Mouse (Mus musculus) gastrocnemius, postnatal 14 days (tissue): Measurements from ENCODE around the gene Recql5. TPM values are rescaled to one million over a fixed set of nuclear protein-coding genes. Genes with fewer than 3 reads are reported as not detected.

Source experiments
- DNase-seq: peaks from one replicate; pipeline ENCODE4 v3.0.0; 2021; ENCODE audit warnings: mixed read lengths
- intact Hi-C: fragments of 180-260 bp; cut with DNase I; formaldehyde crosslinking; loops from one replicate; pipeline ENCODE4 v1.15.1; 2025; ENCODE audit warnings: low total_unique reads
- total RNA-seq, 2 experiments: library from RNA; stranded (reverse); gene quantifications; 2 replicates each; pipeline ENCODE4 v1.2.3; 2021

The Recql5 gene
- total RNA-seq, 2 experiments from 2014 or later: 5.7 to 6.3 TPM

DNA sequence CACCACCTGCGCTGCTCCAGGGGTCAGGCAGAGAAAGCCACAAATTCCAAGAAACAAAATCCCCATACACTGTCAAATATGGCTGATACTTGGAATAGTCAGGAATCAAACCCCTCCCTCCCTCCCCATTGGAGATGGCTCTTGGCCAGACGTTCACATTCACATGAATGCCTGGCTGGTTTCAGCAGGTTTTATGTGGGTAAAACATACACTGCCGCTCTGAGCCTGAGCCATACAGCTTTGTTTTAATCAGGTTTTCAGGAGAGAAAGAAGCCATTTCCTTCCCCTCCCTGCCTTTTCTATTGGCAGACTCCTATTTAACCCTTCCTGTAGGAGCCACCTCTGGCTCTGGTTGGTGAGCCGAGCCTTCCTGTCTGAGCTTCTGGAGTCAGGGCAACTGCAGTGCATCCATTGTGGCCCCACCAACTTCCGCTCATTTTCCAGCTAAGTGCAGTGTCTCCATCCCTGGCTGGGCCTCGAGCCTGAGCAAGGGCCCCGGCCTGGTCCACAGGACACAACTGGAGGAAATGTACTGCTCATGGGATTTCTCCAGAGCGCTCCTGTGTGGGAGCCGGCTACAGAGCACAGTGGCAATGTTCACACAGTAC lies 13.0 kb upstream of the Recql5 start:
- intact Hi-C loops: no loop called here
- DNase-seq: no peak

DNA sequence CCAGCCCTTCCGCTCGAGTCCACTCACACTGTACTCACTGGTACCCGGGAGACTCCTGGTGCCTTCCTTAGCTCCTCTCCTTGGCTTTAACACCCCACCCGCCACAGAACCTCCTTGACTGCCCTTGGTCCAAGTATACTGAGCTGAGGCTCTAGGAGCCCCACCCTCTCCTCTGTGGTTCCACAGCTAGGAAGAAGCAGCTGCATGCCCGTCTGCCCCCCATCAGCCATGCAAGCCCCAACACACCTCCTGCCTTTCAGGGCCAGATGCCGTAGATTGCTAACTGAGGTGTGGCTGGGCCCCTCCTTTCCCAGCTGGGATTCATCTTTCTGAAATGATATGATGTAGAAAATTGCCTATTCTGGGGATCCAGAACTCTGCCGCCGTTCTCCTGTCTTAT lies 12.0 kb upstream of the Recql5 start:
- DNase-seq: no peak
- intact Hi-C loops: no loop called here

DNA sequence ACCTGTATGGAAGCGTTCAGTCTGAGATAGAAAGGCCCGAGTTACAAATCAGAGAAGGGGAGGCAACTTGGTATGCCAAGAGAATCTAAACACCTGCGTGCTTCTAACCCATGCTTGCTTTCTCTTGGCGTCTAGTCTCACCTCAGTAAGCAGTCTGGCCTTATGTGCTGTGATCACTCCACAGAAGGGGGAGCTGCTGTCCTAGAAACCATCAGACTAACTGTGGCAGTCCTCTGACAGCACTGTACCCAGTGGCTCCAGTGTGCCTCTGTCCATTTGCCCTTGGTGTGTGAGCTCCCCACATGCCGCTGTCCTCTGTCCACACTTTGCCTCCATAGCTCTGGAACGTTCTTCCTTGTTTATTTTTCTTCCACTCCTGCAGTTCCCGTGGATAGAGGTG lies 8.7 kb upstream of the Recql5 start:
- no peak for DNase-seq
- intact Hi-C loops: no loop called here

DNA sequence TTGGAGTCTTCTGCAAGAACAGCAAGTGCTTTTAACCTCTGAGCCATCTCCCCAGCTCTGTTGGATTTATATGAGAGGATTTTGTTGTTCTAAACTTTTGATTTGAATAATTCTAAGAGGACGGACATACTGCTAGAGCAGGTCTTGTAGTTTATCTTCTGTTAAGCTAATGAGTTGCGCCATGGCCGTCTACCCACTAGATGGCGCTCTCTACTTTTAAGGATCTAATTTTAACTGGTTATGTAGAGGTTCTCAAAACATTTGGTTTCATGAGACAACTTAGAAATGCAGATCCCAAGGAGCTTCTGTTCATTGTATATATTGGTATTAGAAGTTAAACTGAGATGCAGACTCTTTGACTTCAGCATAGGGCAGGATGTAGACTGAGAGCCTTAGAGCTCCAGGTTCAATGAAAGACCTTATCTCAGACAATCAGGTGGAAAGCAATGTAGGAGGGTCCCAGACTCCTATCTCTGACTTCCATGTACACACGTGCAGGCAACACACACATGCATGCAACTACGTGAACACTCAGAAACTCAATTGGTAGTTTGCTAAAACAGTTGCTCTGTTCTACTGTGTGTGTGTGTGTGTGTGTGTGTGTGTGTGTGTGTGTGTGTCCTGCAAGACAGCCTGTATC lies 6.5 kb upstream of the Recql5 start:
- DNase-seq: peak; percentile 51
- intact Hi-C loops: loop anchor here (2.0 kb wide), 1 partner anchor 61 kb away; no protein-coding TSS in a partner anchor

DNA sequence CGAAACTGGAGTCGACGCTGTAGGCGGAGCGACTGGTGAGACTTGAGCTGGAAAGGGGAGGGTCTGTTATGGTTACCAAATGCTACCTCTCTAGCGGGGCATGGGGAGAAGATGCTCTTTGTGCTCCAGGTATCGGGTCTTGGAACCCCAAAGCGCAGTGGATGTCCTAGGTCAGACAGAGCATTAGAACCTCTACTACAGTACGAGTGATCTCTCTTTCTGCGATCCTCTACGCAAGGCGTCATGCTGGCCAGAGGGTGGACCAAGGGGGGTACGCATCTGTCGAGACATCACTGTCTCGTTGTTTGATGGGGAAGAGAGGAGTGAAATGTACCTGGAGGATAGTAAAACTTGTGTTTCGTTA lies 452 bp upstream of the Recql5 start:
- no peak for DNase-seq
- intact Hi-C loops: no loop called here

DNA sequence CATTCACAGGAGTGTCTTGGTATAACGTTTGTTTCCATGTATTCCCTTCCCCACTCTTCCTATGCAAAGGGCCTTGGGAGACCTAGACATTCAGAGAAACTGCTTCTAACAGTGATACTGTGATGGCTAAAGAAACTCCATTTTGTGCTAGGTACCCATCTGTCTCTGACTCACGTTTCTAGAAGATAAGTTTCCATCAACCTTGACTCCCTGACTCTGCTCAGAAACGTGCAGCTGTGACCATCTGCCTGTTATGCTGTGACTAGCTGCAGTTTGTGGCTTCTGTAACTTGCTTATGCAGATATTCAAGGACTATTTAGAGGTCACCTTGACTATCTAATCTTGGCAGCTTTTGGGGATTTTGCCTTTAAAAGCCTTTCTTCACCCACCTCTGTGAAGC lies 2.0 kb downstream of the Recql5 start:
- intact Hi-C loops: no loop called here
- DNase-seq: no peak

DNA sequence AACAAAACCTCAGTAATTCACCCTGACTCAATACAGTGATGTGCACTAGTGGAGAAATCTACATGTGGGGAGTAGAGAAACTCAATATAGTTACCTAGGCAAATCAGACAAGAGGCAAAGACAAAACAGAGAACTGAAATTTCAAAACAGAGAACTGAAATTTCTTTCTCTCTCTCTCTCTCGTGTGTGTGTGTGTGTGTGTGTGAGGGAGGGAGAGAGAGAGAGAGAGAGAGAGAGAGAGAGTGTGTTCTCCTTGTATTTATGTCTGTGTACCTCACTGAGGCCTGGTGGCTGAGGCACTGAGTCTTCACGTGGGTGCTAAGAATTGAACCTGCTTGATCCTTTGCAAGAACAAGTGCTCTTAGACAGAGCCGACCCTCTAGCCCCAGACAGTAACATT lies 3.5 kb downstream of the Recql5 start:
- intact Hi-C loops: no loop called here
- DNase-seq: no peak

DNA sequence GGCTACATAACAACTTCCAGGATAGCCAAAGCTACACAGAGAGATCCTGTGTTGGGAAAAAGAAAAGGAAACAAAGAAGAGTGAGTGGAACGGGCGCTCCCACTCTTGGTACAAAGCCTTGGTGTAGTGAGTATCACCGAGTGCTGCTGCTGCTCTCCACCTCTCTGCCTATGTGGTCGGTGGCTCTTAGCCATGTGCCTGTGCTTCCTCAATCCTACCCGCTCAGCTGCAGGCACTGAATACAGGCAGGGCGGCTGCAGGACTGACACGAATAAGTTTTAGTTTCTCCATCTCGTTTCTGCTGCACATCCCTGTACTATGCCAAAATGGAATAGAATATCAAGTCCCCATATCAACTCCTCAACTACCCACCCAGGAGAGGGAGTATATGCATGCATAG lies 4.2 kb downstream of the Recql5 start:
- no peak for DNase-seq
- intact Hi-C loops: no loop called here

DNA sequence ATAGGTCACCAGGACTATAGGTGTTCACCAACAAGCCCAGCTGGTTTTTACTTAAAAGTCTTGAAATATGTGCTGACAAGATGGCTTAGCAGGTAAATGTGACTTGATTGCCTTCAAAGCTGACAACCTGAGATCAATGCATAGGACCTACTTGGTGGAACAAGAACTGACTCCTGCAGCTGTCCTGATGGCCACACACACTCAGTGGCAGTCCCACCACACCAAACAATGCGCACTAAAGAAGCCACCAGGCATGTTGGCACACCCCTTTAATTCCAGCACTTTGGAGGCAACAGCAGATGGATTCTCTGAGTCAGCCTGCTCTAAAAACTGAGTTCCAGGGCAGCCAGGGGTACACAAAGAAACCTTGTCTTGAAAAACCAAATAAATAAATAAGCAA lies 11.3 kb downstream of the Recql5 start:
- intact Hi-C loops: loop anchor here (2.0 kb wide), 1 partner anchor 27 kb away; no protein-coding TSS in a partner anchor

DNA sequence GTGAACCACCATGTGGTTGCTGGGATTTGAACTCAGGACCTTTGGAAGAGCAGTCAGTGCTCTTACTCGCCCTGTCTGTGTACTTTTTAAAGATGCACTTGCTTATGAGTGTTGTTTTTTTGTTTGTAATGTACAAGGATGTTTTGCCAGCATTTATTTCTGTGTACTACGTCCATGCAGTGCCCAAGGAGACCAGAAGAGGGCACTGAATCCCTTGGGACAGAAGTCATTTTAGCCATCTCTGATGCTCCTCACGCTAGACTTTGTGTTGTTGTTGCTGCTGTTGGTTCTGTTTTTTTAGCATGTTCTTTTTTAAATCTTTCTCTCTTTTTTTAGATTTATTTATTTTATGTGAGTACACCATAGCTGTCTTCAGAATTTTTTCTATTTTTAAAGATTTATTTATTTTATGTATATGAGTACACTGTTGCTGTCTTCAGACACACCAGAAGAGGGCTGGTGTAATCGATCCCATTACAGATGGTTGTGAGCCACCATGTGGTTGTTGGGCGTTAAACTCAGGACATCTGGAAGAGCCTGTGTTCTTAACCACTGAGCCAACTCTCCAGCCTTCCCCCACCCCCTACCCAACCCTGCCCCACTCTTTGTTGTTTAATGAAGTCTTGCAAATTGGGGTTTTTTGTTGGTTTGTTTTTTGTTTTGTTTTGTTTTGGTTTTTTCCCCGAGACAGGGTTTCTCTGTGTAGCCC lies 13.0 kb downstream of the Recql5 start:
- no peak for DNase-seq
- intact Hi-C loops: loop anchor here (2.0 kb wide), 1 partner anchor 25 kb away; no protein-coding TSS in a partner anchor

More for the DNA sequence above, 11.3 kb downstream of the Recql5 start:
- DNase-seq: no peak

DNA sequence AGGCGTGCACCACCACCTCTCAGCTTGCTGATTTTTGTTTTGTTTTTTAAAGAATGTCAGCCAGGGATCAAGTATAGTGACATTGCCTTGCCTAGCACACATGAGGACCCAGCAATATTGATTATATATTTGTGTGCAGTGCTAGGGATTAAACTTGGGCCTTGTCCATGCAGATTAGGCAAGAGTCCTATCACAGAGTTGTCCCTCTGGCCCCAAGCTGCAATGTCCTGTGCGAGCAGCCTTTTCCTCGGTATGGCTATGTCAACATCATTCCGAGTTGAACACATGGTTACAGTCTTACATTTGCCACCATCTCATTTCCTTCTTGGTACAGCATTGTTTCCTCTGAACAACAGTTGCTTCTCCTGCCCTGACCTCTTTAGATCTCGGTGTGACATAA lies 14.2 kb downstream of the Recql5 start:
- intact Hi-C loops: no loop called here
- DNase-seq: no peak

DNA sequence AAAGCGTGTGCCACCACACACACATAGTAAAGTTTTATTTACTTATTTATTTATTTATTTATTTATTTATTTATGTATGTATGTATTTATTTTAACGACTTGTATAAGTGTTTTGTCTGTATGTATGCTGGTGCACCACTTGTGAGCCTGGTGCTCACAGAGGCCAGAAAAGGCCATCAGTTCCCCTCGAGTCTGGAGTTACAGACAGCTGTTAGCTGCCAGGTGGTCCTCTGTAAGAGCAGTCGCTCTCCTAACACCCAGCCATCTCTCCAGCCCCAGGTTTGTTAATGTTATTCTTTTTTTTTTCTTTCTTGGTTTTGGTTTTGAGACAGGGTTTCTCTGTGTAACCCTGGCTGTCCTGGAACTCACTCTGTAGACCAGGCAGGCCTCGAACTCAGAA lies 14.6 kb downstream of the Recql5 start:
- no peak for DNase-seq
- intact Hi-C loops: no loop called here

DNA sequence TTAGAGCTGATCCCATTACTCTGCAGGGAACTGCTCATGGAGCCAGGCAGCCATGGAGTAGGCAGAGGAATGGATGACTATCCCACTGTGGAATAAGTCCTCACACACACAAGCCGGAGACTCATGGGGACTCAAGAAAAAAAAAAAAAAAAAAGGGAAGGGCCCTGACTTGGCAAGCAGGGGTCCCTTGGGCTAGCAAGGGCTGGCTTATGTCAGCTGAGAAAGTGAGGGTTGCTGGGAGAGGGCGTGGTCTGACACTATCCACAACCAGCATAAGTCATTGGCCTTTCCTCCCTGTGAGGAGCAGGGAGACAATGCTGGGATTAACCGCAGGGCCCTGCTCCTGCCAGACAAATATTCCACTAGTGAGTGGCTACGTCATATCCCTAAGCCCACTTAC lies 16.7 kb downstream of the Recql5 start:
- intact Hi-C loops: no loop called here
- no peak for DNase-seq

DNA sequence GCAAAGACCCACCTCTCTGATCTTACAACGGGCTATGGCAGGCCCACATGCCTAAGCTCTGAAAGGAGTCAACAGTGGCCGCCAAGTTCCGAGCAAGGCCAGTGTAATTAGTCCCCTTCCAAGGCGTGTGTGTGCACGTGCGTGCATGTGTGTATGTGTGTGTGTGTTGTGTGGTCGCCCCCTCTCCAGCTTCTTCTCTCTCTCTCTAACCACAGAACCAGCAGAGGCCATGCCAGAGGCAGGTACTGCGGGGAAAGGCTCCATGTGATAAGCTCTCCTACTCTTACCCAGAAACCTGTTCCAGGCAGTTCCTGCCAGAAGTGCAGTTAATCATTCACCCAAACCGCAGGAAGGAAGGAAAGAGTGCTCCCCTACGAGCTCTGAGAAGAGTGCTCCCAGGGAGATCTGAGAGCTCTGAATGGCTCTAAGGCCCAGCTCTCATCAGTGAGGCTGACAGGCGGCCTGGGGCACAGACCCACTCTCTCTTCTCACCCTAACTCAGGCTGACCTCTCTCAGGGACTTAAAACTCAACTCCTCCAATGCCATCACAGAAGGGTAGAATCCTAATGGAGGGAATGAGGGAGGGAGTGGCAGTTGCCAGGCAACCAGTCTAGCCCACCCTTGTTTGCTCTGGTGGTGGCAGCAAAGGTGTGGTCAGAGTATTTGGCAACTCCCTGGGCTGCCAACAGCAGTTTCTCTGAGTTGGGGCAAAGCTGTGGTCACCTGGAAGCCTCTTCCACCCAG lies 21.5 kb downstream of the Recql5 start, which contains the start of gene Smim6:
TSS of gene Smim6 (plus strand) at position 386 of the 745 bp plus-strand sequence.
- intact Hi-C loops: no loop called here
- DNase-seq: no peak

DNA sequence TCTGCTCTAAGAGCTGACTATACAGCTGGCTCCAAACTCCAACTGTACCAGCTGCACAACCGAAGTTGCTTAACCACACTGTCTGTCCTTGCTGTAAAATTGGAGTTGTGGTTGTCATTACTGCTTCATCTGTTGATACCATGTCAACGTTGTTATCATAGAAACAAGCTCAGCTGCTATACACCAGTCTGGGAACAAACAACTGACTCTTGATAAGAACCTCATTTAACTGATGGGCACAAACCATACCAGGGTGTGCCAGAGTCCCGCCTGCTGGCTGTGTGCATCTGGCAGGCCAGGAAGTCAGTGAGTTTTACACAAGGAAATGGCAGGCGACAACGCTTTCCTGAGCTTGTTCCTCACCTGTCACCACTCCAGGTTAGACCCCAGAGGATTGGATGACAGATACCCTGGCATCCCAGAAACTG lies 22.1 kb downstream of the Recql5 start:
- DNase-seq: no peak
- intact Hi-C loops: no loop called here

DNA sequence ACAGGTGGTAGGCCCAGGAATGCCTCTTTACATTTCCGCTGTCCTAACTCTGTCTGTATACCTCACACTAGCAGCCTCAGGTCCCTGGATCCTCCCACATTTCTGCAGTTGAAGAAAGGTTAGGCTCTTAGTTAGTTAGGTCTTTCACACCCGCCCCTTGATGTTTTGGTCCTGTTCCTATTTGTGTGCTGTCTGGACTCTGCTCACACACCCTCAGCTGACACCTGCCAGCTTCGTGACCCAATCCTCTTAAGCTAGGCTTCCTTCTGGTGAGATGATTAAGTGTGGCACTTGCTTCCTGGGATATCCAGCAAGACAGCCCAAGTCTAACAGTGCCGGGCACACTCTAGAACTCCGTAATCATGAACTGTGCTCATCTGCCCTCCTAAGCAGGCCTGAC lies 26.8 kb downstream of the Recql5 start:
- DNase-seq: no peak
- intact Hi-C loops: no loop called here

DNA sequence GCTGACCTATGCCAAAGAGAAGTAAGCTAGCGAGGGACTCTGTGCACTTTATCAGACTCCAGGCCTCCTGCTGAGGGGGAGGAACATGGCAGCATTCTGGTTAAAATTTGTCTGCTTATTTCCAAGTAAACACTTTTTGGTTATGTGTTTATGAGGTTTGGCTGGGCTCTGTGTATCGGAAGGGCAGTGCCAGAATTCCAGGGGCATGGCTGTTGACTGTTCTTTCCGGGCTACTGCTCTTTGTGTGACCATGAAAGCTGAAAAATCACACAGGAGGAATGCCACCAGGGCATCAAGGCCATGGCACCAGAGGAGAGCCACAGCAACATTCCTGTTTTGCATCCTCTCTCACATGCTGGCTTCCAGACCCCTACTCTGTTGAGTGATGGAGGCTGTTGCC lies 27.2 kb downstream of the Recql5 start:
- intact Hi-C loops: no loop called here
- no peak for DNase-seq

DNA sequence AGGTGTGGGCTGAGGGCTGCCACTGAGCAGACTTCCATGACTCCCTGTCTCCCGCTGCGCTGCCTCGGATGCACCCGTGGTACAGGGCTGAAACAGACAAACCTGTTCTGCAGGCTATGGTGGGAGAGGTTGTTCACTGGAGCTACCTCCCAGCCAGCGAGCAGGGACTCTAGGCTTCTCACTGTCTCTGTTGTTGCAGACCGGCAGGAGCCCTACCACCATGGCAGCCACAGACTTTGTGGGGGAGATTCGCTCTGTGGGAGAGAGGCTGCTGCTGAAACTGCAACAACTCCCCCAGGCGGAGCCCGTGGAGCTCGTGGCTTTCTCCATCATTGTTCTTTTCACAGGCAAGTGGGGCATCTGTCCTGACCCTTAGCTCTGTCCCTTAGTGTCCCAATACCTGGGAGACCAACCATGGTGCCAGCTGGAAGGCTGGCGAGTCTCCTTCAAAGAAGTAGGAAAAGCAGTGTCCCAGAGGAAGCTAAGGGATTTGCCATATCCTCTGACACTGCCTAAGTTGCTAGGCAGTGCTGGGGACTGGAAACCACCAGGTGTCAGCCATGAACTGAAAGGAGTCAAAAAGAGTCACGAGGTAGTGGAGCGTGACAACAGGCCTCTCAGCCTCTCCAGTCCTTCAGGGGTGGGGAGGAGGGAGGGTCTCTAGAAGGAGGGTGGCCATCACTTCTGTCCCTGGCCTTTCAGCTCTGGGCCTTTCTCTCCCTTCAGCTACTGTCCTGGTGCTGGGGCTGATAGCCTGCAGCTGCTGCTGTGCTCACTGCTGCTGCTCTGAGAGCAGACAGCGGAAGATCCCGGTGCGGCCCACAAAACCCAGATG lies 28.1 kb downstream of the Recql5 start:
- intact Hi-C loops: no loop called here
- DNase-seq: no peak

DNA sequence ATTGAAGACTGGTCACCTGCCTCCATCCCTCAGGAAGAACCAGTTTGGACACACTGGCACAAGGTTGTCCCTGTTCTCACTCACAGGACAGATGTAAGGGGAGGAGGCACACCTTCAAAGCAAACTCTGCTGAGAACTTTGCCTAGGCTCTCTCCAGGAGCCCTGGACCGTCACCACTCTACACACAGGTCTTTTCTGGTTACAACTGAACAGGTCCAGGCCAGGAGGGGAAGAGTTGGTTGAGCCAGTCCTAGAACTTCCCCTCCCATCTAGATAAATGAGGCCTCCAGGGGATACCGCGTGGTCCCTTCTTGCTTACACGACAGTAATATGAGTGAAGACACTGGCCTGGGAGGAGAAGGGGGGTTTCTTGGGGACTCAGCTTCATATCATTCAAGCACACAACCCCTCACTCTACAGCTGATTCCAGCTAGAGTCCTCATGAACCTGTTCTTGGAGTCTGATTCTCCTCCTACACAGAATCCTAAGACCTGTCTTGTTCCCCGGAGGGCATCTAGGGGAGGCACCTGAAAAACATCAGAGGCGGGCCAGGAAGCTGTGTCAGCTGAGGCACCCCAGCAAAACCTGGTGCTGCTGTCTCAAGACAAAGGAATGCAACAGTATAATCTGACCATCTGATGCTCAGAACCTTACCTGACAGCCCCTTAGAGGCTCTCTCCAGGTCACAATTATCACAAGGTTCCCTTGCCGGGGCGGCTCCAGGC lies 28.9 kb downstream of the Recql5 start:
- DNase-seq: no peak
- intact Hi-C loops: no loop called here
